Mouse (Mus musculus): ENCODE results near the gene Thsd4. TPM values are rescaled to one million over a fixed set of nuclear protein-coding genes. Genes with fewer than 3 reads are reported as not detected.

Thsd4 gene
- polyA plus RNA-seq, 1 experiment: 1.9 TPM

DNA sequence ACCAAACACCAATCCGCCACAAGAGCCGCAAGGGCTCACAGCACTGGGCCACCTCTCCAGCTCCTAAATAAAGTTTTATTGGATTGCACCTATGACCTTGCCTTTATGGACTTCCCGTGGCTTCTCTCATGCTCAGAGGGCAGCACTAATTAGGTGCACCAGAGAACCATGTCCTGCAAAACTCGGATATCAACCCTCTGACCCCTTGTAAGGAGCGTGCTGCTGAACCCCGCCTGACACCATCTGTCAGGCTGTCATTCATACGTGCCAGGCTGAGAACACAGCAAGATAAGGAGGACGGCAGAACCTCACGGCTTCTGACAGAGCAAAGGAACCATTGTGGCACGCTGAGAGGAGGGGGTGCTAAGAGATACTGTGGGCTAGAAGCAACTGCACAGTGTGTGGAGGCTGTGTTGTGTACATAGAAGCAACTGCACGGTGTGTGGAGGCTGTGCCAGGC lies 8.5 kb downstream of the Thsd4 start:
- no peaks in the 10 kb centered on the region for H3K9me3 ChIP-seq (replicated peaks; ENCODE audit: control insufficient read depth, insufficient read depth, low read length, poor library complexity, severe bottlenecking)
- no peak overlapping the region for H3K27ac ChIP-seq (ENCODE audit: insufficient read depth, low read length)
- TF ChIP-seq CTCF (IDR thresholded peaks at IDR 0.05; ENCODE audit: low read depth, low read length) (no peak), EP300 (IDR thresholded peaks at IDR 0.05; ENCODE audit: insufficient read depth, low read depth, low read length) (no peak), POLR2A (IDR thresholded peaks at IDR 0.05; ENCODE audit: insufficient read depth, low read length) (no peak)
- H3K4me1 ChIP-seq (ENCODE audit: control insufficient read depth, insufficient read depth, low read length): no peaks in the 10 kb centered on the region
- H3K36me3 ChIP-seq (ENCODE audit: control insufficient read depth, insufficient read depth, low read length, poor library complexity, severe bottlenecking): no peaks in the 10 kb centered on the region
- H3K27me3 ChIP-seq (ENCODE audit: control insufficient read depth, insufficient read depth, low read length, poor library complexity, severe bottlenecking): no peaks in the 10 kb centered on the region
- no peak overlapping the region for H3K4me3 ChIP-seq (ENCODE audit: low read depth, low read length)
- H3K9ac ChIP-seq (ENCODE audit: low read depth, poor library complexity, severe bottlenecking): no peak overlapping the region

DNA sequence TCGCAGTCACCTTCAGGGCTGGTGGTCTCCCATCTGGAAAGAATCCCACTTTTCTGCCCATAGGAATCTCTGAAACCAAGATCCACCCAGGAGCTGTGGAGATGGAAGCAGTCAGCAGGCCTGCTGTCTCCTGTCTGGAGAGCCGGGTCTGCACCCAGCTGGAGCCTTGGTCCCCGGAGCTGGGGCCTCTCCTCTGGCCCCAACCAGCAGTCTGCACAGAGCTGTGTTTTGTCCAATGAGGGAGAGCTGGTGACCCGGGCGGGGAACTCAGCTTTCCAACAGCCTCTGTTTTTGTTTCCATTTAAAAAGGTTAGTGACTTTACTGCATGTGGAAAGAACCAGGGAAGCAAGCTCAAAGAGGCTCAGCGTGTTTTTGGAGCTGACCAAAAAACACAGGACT lies 11.0 kb downstream of the Thsd4 start:
- no peaks in the 10 kb centered on the region for H3K36me3 ChIP-seq (ENCODE audit: control insufficient read depth, insufficient read depth, low read length, poor library complexity, severe bottlenecking)
- no peak overlapping the region for H3K9ac ChIP-seq (ENCODE audit: low read depth, poor library complexity, severe bottlenecking)
- TF ChIP-seq EP300 (IDR thresholded peaks at IDR 0.05; ENCODE audit: insufficient read depth, low read depth, low read length): no peak
- no peak for TF ChIP-seq CTCF (IDR thresholded peaks at IDR 0.05; ENCODE audit: low read depth, low read length)
- no peak for TF ChIP-seq POLR2A (IDR thresholded peaks at IDR 0.05; ENCODE audit: insufficient read depth, low read length)
- H3K4me3 ChIP-seq (ENCODE audit: low read depth, low read length): no peak overlapping the region
- no peaks in the 10 kb centered on the region for H3K4me1 ChIP-seq (ENCODE audit: control insufficient read depth, insufficient read depth, low read length)
- no peaks in the 10 kb centered on the region for H3K27me3 ChIP-seq (ENCODE audit: control insufficient read depth, insufficient read depth, low read length, poor library complexity, severe bottlenecking)
- no peaks in the 10 kb centered on the region for H3K9me3 ChIP-seq (replicated peaks; ENCODE audit: control insufficient read depth, insufficient read depth, low read length, poor library complexity, severe bottlenecking)
- no peak overlapping the region for H3K27ac ChIP-seq (ENCODE audit: insufficient read depth, low read length)

DNA sequence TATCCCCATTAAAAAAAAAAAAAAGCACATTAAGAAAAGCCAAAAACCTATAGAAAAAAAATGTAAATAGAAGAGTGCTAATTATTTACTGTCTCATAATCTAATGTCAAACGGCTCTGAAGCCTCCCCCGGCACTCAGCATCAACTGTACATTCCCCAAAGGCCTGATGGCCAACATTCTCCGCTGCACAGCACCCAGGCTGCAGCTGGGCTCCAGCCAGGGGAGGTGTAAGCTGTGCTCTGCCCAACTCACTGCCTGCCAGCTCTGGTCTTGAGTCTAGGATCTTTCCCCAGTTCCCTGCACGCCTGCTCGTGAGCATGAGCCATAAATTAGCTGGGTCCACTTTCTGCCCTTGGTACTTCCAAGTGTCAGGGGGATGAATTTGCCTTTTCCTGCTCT lies 15.7 kb downstream of the Thsd4 start:
- no peaks in the 10 kb centered on the region for H3K27me3 ChIP-seq (ENCODE audit: control insufficient read depth, insufficient read depth, low read length, poor library complexity, severe bottlenecking)
- no peaks in the 10 kb centered on the region for H3K9me3 ChIP-seq (replicated peaks; ENCODE audit: control insufficient read depth, insufficient read depth, low read length, poor library complexity, severe bottlenecking)
- no peak overlapping the region for H3K9ac ChIP-seq (ENCODE audit: low read depth, poor library complexity, severe bottlenecking)
- no peaks in the 10 kb centered on the region for H3K36me3 ChIP-seq (ENCODE audit: control insufficient read depth, insufficient read depth, low read length, poor library complexity, severe bottlenecking)
- TF ChIP-seq CTCF (IDR thresholded peaks at IDR 0.05; ENCODE audit: low read depth, low read length) (no peak), EP300 (IDR thresholded peaks at IDR 0.05; ENCODE audit: insufficient read depth, low read depth, low read length) (no peak), POLR2A (IDR thresholded peaks at IDR 0.05; ENCODE audit: insufficient read depth, low read length) (no peak)
- H3K4me3 ChIP-seq (ENCODE audit: low read depth, low read length): no peak overlapping the region
- no peak overlapping the region for H3K27ac ChIP-seq (ENCODE audit: insufficient read depth, low read length)
- H3K4me1 ChIP-seq (ENCODE audit: control insufficient read depth, insufficient read depth, low read length): no peaks in the 10 kb centered on the region

DNA sequence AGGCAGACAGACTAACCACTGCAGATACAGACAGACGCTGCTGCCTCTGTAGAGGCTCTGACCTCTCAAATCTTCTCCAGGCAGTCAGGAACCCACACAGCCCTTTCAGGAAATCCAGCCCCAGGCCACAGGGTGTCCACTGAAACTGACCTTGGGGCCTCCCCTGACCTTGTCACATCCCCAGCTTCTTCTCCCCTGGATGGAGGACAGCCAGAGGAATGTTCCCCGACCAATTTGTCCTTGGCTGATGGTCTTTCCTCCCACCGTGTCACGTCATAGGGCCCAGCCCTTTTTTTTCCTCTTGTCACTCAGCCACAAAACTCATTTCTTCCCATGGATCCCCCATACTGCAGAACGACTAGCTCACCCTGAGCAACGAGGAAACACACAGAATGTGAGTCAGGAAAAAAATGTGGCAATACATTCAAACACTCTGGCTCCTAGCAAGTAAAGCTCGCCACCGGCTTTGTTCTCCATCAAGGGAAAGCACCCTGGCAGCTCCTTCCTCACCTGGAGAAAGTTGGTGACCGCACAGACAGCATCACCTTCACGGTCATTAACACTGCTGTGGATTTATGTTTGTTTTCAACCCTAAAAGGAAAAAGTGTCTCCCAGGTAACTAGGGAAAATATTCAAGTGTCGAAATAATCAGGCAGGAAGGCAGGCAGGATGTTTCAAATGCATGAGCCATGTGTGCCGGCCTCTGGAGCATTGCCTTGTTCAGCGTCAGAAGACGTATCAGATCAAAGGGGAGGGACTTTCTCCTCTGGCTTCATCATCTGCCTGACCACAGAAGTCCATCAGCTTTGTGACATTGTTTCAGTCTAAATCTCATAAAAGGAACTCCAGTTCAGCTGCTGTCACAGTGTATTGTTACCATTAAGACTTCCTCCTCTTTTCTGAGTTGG lies 17.2 kb downstream of the Thsd4 start:
- Histone ChIP-seq H3K36me3 (ENCODE audit: control insufficient read depth, insufficient read depth, low read length, poor library complexity, severe bottlenecking) (no peaks in the 10 kb centered on the region), H3K9me3 (replicated peaks; ENCODE audit: control insufficient read depth, insufficient read depth, low read length, poor library complexity, severe bottlenecking) (no peaks in the 10 kb centered on the region), H3K27ac (ENCODE audit: insufficient read depth, low read length) (no peak overlapping the region), H3K9ac (ENCODE audit: low read depth, poor library complexity, severe bottlenecking) (no peak overlapping the region), H3K27me3 (ENCODE audit: control insufficient read depth, insufficient read depth, low read length, poor library complexity, severe bottlenecking) (no peaks in the 10 kb centered on the region; the same call in 1 of the 2 replicates), H3K4me3 (ENCODE audit: low read depth, low read length) (no peak overlapping the region), H3K4me1 (ENCODE audit: control insufficient read depth, insufficient read depth, low read length) (no peaks in the 10 kb centered on the region)
- TF ChIP-seq EP300 (IDR thresholded peaks at IDR 0.05; ENCODE audit: insufficient read depth, low read depth, low read length): no peak
- TF ChIP-seq POLR2A (IDR thresholded peaks at IDR 0.05; ENCODE audit: insufficient read depth, low read length): no peak
- no peak for TF ChIP-seq CTCF (IDR thresholded peaks at IDR 0.05; ENCODE audit: low read depth, low read length)

DNA sequence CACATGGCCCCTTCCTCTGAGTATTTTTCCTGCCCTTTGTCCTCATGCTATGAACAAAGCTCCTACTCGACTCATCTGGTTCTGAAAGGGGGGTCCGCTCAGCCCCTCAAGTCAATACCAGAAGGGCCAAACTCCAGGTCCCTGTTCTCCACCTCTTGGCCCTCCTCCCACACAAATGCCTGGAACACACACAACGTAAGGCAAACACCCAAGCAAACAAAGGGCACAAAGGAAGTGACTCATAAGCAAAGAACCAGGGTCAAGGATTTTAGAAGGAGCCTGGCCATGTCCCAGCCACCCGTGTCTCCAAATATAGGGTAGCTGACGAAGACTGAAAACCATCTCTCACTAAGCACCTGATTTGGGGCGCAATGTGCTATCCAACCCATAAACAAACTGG lies 19.6 kb downstream of the Thsd4 start:
- Histone ChIP-seq H3K9me3 (replicated peaks; ENCODE audit: control insufficient read depth, insufficient read depth, low read length, poor library complexity, severe bottlenecking) (no peaks in the 10 kb centered on the region), H3K36me3 (ENCODE audit: control insufficient read depth, insufficient read depth, low read length, poor library complexity, severe bottlenecking) (no peaks in the 10 kb centered on the region), H3K27me3 (ENCODE audit: control insufficient read depth, insufficient read depth, low read length, poor library complexity, severe bottlenecking) (no peaks in the 10 kb centered on the region; the same call in 1 of the 2 replicates), H3K4me3 (ENCODE audit: low read depth, low read length) (no peak overlapping the region), H3K27ac (ENCODE audit: insufficient read depth, low read length) (no peak overlapping the region), H3K9ac (ENCODE audit: low read depth, poor library complexity, severe bottlenecking) (no peak overlapping the region), H3K4me1 (ENCODE audit: control insufficient read depth, insufficient read depth, low read length) (no peaks in the 10 kb centered on the region)
- TF ChIP-seq POLR2A (IDR thresholded peaks at IDR 0.05; ENCODE audit: insufficient read depth, low read length) (no peak), CTCF (IDR thresholded peaks at IDR 0.05; ENCODE audit: low read depth, low read length) (no peak), EP300 (IDR thresholded peaks at IDR 0.05; ENCODE audit: insufficient read depth, low read depth, low read length) (no peak)
